Mouse (Mus musculus) left cerebral cortex, postnatal 4 days (tissue): ENCODE data around the gene Plekhb2. TPM values are rescaled to one million over a fixed set of nuclear protein-coding genes. Genes with fewer than 3 reads are reported as not detected.

Experiments
- DNase-seq: peaks from one replicate; pipeline ENCODE4 v3.0.0-alpha.2; 2022
- intact Hi-C: fragments of 180-260 bp; cut with DNase I; formaldehyde crosslinking; loops from one replicate; pipeline ENCODE4 v1.15.1; 2025
- total RNA-seq, 2 experiments: library from RNA; stranded (reverse); gene quantifications; 2 replicates each; pipeline ENCODE4 v1.2.3; 2021

Plekhb2 gene
- total RNA-seq, 2 experiments from 2014 or later, result 125 to 130 TPM

DNA sequence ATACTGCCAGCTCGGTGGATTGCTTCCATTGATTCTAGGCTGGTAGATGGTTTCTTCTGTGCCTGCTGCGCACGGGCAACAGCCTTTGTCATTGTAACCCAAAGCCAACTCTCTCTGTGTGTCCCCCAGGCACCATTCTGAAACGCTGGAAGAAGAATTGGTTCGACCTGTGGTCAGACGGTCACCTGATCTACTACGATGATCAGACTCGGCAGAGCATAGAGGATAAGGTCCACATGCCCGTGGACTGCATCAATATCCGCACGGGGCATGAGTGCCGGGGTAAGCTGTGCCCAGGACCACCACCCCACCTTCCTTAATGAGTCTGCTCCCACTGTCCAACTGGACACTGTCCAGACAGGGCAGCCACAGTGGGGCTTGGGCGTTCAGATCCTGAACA lies 13.1 kb downstream of the Plekhb2 start:
- DNase-seq, result no peak
- intact Hi-C loops, result no loop called here

DNA sequence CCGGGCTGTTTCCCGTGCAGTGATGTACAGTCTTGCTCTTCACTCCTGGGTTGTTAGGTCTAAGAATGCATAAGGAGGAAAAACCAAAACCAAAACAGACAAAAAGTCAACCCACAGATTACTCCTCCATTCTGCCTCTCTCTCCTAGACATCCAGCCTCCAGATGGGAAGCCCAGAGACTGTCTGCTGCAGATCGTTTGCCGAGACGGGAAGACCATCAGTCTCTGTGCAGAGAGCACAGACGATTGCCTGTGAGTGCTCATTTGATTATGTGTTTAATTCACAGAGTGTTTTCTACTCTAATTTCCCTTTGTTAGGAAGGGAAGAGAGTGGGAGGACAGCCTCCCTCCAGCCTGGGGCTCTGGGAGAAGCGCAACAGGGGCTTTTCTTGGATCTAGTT lies 13.5 kb downstream of the Plekhb2 start:
- intact Hi-C loops, result no loop called here
- DNase-seq, result no peak

DNA sequence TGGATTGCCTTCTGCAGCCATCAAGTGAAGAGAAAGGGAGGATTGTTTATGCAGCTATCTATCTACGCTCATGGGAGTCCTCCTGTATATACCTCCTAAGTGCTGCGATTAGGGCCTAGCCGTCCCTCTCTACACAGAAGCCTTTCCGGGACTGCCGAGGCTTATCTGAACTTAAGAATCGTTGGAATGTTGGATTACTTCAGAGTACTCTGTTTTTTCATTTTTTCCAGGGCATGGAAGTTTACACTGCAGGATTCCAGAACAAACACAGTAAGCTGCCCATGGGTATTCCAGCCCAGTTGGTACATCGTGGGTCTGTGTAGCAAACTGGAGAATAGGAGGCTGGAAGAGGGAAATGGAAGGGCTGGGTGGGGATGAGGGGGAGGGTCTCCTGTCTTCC lies 14.5 kb downstream of the Plekhb2 start:
- intact Hi-C loops, result no loop called here
- no peak for DNase-seq

DNA sequence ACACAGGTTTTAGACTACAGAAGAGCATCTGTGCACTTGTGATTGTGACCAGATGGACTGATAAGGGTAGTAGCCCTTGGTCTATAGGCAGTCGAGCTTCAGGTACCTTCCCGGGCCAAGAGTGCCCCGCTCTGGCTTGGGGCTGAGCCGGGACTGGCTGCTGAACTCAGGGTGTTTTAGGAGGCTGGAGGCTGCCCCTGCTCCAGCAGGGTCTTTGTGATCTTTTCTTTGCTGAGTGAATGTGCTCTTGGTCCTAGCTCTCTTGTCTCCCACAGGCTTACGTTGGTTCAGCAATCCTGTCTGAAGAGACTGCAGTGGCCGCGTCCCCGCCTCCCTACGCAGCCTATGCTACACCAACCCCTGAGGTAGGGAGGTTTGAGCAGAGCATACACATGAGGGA lies 16.1 kb downstream of the Plekhb2 start:
- DNase-seq, result no peak
- intact Hi-C loops, result no loop called here

DNA sequence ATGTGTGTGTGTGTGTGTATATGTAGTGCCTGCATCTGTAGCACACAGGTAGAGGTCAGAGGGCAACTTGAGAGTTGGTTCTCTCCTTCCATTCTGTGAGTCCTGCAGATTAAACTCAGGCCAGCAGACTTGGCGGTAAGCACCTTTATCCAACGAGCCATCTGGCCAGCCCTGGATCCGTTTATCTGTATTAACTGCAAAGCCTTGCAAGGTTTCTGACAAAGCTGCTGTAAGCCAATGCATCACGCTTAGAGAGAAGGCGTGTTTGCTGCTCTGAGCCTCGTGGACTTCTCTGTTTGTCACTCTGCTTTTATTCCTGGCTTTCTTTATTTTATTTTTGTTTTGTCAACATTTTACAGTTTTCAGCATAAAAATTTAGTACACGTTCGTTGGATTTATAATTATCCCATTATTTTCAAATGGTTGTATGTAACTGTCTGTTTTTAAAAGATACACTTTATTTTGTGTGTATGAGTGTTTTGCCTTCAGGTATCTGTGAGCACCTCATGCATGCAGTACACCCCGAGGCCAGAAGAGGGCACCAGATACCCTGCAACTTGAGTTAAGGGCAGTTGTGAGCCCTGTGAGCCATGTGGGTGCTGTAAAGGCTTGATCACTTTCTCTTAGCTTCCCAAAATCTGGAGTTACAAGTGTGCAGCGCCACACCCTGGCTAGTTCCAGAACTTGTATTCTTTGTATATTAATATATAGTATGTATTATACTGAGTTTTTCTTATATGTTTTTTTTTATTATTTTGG lies 17.2 kb downstream of the Plekhb2 start:
- peak; percentile 93 for DNase-seq
- intact Hi-C loops, result no loop called here

DNA sequence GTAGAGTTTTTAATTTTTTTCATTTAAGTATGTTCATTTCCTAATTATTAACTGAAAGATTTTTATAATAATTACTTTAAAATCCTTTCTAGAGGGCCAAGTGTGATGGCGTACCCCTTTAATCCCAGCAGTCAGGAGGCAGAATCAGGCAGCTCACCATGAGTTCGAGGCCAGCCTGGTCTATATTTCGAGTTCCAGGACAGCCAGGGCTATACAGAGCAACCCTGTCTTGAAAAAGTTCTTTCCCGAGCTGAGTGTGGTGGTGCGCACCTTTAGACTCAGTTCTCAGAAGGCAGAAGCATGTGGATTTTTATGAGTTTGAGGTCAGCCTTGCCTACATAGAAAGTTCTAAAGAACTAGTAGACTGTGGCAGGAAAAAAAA lies 17.8 kb downstream of the Plekhb2 start:
- DNase-seq, result no peak
- intact Hi-C loops, result no loop called here

DNA sequence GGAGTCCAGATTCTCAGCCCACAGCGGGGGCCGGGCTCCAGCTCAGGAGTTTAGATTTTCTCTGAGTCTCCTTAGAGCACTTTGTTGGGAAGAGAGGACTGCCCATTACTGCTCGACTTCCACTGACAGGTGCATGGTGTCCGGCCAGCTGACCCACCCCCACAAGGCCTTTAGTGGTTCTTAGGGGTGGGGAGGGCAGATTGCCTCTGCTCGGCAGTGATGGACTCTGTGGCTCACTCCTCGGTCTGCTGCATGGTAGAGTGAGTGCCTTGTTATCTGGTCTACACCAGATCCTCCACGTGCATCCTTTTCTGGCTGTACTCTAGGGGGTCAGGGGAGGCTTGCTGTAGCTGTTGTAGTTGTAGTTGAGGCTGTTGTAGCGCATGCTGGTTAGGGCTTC lies 18.6 kb downstream of the Plekhb2 start:
- DNase-seq, result no peak
- intact Hi-C loops, result no loop called here

DNA sequence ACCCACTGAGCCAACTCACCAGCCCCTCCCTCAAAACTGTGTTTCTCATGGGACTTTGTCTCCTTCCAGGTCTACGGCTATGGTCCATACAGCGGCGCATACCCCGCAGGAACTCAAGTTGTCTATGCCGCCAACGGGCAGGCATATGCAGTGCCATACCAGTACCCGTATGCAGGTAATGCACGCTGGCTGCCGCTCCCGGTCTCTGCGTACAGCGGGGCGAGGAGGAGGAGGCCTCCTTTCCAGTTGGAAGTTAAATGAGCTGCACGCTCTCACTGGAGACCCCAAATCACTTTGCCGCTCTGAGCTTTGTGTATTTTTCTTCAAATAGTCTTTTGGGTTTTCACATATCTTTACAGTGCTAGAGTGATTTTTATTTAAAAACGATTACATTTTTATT lies 19.5 kb downstream of the Plekhb2 start:
- no peak for DNase-seq
- intact Hi-C loops, result no loop called here

DNA sequence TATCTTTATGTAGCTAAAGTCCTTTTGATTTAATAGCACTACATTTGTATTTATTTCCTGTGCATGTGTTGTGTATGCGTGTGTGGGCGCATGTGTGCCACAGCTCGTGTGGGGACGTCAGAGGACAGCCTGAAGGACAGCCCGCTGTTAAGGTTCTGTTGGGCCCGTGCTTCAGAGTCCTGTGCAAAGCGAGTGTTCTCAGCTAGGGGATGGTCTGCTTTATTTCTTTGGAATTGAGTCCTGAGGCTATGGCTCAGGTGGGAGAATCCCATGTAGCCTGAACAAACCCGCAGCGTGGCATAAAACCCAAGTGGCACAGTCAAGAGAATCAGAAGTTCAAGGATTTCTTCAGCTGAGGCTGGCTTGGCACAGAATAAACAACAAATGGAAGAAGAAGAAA lies 21.4 kb downstream of the Plekhb2 start:
- DNase-seq, result no peak
- intact Hi-C loops, result no loop called here

DNA sequence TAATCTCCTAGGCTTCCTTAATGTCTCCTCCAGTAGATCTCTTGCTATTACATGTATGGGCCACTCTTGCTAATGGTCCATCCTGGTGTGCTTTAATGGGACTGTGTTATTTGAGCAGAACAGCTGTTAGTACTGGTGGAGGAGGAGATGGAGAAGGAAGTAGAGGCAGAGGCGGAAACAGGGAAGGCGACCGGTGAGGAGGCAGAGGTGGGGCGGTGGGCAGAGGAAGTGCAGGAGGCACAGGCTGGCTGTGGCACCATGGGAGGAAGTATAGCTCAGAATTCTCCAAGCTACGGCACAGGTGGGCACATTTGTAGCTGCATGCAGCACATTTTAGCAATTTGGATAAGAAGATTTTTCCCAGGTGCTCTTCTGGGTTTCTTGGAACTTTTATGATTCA lies 23.8 kb downstream of the Plekhb2 start:
- intact Hi-C loops, result no loop called here
- no peak for DNase-seq

DNA sequence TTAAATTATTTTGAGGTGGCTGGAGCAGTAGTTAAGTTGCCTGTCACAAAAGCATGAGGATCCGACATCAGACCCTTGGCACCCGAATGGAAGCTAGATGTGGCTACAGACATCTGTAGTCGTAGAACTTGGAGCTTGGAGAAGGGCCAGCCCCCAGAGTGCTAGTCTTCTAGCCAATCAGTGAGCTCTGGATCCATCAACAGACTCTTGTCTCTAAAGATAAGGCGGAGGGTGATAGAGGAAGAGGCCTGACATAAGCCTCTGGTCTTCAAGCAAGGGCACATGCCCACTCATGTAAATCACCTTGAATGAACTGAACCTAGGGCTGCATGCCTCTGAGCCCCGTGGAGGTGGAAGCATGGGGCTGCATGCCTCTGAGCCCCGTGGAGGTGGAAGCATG lies 29.8 kb downstream of the Plekhb2 start:
- no peak for DNase-seq
- intact Hi-C loops, result no loop called here

DNA sequence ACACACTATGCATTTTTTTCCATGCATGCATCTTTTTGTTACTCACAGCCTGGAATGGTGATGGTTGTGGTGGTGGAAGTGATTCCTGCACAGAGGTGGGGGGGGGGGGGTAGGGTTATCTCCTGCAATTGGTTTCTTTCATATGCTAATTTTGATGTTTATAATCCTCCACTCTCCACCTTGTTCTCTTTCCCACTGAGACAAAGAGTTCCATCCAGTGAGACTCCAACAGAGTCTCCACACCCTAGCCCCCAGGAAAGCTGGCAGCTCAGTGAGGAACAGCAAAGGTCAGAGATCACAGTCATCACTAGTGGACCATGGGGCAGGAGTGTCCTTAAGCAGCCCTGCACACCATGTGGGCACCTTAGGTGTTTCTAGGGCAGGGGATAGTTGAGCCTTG lies 34.0 kb downstream of the Plekhb2 start:
- DNase-seq, result no peak
- intact Hi-C loops, result no loop called here

DNA sequence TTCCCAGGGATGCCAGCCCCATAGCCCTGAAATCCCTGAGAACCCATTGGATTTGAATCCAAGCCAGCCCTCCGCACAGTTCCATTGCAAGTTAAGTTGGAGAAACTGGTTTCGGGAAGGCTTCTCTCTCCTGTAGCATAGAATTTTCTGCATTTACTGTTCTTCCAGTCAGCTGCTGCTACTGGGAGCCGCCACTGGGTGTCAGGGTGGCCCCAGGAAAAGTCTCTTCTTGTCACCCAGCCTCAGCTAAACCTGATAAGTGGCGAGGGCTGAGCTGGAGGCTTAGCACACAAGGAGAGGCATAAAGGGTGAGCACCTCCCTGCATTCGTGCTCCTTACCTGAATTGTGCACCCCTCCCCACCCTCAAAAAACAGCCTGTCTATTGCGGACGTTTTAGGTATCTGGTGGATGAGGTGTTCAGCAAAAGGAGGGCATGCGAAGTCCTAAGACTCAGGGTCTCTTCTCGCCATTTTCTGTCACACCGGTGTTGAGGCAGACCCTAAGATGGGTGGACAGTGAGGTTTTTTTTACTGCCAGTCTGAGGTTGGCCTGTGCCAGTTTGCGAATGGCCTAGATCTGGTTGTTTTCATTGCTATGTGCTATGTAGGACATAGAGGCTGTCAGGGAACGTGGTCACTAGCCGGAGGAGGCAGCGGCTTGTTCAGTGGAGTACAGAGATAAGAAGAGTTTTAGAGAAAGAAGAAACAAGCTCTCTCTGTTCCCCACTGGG lies 41.9 kb downstream of the Plekhb2 start:
- DNase-seq, result peak; percentile 67
- intact Hi-C loops, result loop anchor here (5.0 to 10.0 kb wide), 2 partner anchors 1176 to 1243 kb away; partner anchors contain the start of gene Hs6st1

DNA sequence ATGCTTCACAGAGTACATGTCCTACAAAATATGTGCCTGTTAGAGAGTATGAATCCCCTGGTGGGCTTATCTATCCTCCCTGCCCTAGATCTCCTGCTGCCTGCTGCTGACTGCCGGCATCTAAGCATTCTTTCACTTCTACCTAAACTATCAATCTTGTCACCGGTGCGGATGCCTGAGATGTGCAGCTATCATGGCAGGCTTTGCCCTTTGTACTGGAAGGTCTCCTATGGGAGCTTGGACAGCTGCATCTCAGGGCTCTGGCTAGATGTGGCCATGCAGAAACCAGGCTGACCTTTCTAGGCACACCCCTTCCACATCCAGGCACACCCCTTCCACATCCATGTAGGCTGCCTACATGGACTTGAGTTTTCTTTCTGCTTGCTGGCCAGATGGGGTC lies 42.7 kb downstream of the Plekhb2 start:
- intact Hi-C loops, result loop anchor here (5.0 to 10.0 kb wide), 2 partner anchors 1175 to 1242 kb away; partner anchors contain the start of gene Hs6st1
- no peak for DNase-seq

DNA sequence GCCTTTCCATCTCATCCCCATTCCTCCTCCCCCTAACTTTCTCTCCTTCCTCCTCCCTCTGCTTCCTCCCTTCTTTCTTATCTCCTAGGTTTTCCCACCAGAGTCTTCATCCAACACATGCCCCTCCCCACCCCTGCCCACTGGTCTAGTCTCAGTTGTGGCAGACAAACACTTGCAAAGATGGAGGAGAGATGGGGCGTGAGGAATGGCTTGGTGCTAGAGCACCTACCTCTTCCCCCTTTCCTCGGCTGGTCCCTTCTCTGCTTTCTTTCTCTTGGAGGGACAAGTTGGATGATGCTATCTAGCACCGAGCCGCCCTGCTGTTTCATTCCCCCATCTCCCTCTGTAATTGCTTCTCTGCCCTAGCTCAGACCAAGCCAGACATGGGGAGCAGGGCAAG lies 43.6 kb downstream of the Plekhb2 start:
- no peak for DNase-seq
- intact Hi-C loops, result loop anchor here (5.0 to 10.0 kb wide), 2 partner anchors 1174 to 1241 kb away; partner anchors contain the start of gene Hs6st1

DNA sequence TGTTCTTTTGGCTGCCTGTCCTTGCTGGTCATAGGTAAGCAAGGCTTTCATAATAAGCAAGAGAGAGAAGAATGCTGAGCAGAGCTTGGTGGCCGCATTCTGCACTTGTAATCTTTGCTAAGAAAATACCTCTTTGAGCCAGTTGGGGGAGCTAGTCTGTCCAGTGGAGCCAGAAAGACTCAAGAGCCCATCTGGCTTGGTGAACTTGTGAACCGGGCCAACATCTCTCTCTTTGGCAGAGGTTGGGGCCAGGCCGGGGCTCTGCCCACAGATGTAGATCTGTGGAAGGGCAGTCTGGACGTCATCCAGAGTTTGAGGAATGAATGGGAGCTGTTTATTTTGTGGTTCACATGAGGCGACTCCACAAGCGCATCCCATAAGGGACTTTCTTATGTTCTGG lies 44.1 kb downstream of the Plekhb2 start:
- DNase-seq, result peak; percentile 61
- intact Hi-C loops, result loop anchor here (5.0 to 10.0 kb wide), 2 partner anchors 1173 to 1241 kb away; partner anchors contain the start of gene Hs6st1

DNA sequence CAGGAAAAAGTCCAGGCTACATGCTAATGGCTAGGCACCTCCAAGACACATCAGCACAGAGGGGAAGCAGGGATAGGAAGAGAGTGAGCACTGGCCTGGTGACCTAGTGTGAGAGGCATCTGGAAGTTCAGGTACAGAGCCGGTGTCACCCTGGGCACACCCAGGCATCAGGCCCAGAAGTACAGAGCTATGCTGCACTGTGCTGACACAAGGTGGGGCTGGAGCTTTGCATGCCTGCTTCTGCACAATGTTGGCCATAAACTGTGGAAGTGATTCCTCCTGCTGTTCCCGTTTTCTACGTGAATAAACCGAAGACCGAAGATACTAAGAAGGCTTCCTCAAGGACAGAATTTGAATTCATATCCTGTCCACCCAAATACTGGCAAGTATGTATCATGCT lies 46.3 kb downstream of the Plekhb2 start:
- DNase-seq, result no peak
- intact Hi-C loops, result loop anchor here (10.0 kb wide), 1 partner anchor 1239 kb away; no protein-coding TSS in a partner anchor

DNA sequence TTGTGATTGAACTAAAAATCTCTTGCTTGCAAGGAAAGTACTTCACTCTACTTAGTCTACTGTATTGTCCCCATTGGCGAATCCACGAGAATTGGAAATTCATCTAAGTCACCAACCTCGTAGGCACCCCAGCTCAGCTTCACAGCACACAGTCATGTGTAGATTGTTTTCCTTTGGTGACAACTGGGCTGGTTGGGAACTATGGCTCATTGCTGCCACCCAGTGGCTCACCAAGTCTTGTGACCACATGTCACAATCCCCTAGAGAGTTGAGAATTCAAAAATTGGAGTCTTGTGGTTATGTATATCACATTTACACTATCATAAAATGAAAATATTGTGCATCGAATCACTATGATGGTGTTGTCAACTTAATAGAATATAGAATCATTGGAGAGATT lies 47.1 kb downstream of the Plekhb2 start:
- intact Hi-C loops, result loop anchor here (10.0 kb wide), 1 partner anchor 1238 kb away; no protein-coding TSS in a partner anchor

DNA sequence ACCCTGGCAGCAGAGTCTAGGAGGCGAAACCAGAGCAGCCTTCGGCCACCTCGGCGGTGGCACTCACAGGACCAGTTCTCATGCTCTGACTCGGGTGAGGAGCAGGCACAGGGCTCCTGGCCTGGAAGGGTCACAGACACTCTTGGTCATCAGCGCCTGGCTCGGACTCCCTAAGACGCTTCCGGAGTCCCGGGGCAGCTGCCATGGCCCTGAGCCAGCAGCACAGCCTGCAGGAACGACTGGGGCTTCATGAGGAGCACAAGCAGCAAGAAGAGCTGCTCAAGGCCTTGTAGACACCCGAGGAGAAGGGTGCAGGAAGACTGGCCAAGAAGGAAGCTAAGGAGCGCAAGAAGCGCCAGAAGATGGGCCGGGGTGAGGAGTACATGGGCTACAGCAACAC lies 78.9 kb downstream of the Plekhb2 start:
- intact Hi-C loops, result no loop called here

More for the DNA sequence above, 47.1 kb downstream of the Plekhb2 start:
- peak; percentile 72 for DNase-seq

More for the DNA sequence above, 78.9 kb downstream of the Plekhb2 start:
- DNase-seq, result no peak
